Mouse (Mus musculus): ENCODE results near the gene Olfr325. TPM values are rescaled to one million over a fixed set of nuclear protein-coding genes. Genes with fewer than 3 reads are reported as not detected.

The Olfr325 gene
- polyA plus RNA-seq, 1 experiment from 2014 or later: not detected

- no peak overlapping the region for H3K9ac ChIP-seq
These were observed 27.2 kb downstream of the Olfr325 start for GRCm38 (mm10) chr11:58604688-58605087.

GRCm38 (mm10) chr11:58605228-58605627 is 27.7 kb downstream of the Olfr325 start:
- Histone ChIP-seq H3K9ac (no peak overlapping the region), H3K27me3 (no peaks in the 10 kb centered on the region), H3K9me3 (no peaks in the 10 kb centered on the region), H3K27ac (no peak overlapping the region), H3K36me3 (no peaks in the 10 kb centered on the region), H3K4me1 (no peaks in the 10 kb centered on the region), H3K4me3 (no peak overlapping the region), H3K4me2 (no peak overlapping the region)
- no peak for ATAC-seq (ENCODE audit: insufficient number of reproducible peaks, insufficient read depth, low FRiP score, low TSS enrichment, low read depth)
- WGBS: 87% methylated on average over 3 of the region's 3 CpGs

More at GRCm38 (mm10) chr11:58604688-58605087, 27.2 kb downstream of the Olfr325 start:
- 73% methylated on average over 2 of the region's 2 CpGs for WGBS
- ATAC-seq (ENCODE audit: insufficient number of reproducible peaks, insufficient read depth, low FRiP score, low TSS enrichment, low read depth): no peak
- no peak overlapping the region for H3K27ac ChIP-seq
- no peaks in the 10 kb centered on the region for H3K9me3 ChIP-seq
- no peaks in the 10 kb centered on the region for H3K27me3 ChIP-seq
- H3K4me2 ChIP-seq: no peak overlapping the region
- H3K4me3 ChIP-seq: no peak overlapping the region
- no peaks in the 10 kb centered on the region for H3K4me1 ChIP-seq
- no peaks in the 10 kb centered on the region for H3K36me3 ChIP-seq

DNA sequence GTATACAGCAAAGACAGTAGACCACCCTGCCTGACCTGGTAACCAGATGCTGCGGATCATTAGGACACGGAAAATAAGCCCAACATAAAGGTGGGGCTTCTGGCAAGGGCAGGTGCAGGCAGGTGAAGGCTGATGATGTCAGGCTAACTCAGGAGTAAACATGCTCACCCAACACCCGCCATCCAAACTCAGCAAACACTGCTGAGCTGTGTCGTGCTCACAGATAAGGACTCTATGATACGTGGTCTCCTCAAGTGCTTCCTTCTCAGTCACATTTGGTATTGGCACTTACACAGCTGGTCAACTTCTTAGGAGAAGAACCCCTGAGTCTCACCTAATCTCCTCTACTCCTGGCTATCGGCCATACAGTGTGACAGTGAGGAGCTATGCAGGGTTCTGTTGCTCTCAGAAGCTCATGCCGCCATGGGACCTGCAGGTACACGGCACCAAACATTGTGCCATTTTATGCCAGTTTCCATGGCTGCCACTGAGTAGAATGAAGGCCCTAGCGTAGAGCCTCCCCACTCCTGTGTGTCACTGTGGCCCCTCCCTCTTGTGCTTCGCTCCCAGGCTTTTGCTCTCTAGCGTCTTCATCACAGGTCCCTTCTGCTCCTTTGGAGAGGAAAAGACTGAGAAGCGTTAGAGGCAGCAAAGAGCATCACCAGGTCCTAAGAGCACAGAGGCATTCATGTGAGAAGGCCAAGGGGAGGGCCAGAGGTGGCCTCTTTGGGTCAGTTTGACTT is 28.8 kb downstream of the Olfr325 start:
- H3K4me3 ChIP-seq: no peak overlapping the region
- H3K9ac ChIP-seq: no peak overlapping the region
- 86% methylated on average over 12 of the region's 12 CpGs for WGBS
- ATAC-seq (ENCODE audit: insufficient number of reproducible peaks, insufficient read depth, low FRiP score, low TSS enrichment, low read depth): no peak
- H3K27me3 ChIP-seq: no peaks in the 10 kb centered on the region
- no peaks in the 10 kb centered on the region for H3K36me3 ChIP-seq
- no peak overlapping the region for H3K4me2 ChIP-seq
- H3K27ac ChIP-seq: no peak overlapping the region
- H3K4me1 ChIP-seq: no peaks in the 10 kb centered on the region
- H3K9me3 ChIP-seq: no peaks in the 10 kb centered on the region

DNA sequence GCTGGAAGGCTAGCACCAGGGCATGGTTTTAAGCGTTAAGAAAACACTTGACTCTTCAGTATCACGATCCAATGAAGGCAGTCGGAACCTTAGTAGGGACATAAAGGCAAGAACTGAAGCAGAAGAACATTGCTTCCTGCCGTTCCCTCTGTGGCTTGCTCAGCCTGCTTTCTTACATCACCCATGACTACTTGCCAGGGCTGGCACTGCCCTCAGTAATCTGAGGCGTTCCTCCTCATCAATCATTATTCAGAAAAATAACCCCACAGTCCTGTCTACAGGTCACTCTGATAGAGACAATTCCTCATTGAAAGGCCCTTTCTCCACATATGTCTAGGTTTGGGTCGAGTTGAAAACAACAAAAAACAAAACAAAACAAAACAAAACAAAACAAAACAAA is 29.5 kb downstream of the Olfr325 start:
- Histone ChIP-seq H3K27me3 (no peaks in the 10 kb centered on the region), H3K9ac (no peak overlapping the region), H3K4me1 (no peaks in the 10 kb centered on the region), H3K4me2 (no peak overlapping the region), H3K27ac (no peak overlapping the region), H3K9me3 (no peaks in the 10 kb centered on the region), H3K36me3 (no peaks in the 10 kb centered on the region), H3K4me3 (no peak overlapping the region)
- WGBS: 87% methylated on average over 6 of the region's 6 CpGs
- no peak for ATAC-seq (ENCODE audit: insufficient number of reproducible peaks, insufficient read depth, low FRiP score, low TSS enrichment, low read depth)

DNA sequence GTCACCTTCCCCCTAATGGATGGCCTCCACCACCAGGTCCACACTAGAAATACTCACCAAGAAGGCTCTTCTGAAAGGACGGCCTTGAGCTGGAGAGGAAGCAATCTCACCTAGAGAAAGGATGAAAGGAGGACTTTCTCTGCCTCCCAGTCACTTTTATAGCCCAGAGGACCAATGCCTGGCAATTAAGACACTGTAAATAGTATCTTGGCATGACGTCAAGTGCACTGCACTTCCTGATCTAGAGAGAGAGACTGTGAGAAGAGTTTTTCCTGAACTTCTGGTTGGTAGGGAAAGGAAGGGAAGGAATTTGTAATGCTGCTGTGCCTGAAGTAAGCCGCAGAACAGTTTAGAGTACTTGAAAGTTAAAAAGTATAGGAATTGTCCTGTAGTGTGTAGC is 35.8 kb downstream of the Olfr325 start:
- H3K27me3 ChIP-seq: no peaks in the 10 kb centered on the region
- no peaks in the 10 kb centered on the region for H3K4me1 ChIP-seq
- H3K4me3 ChIP-seq: no peak overlapping the region
- H3K9me3 ChIP-seq: no peaks in the 10 kb centered on the region
- no peak overlapping the region for H3K4me2 ChIP-seq
- WGBS: 77% methylated on average over 3 of the region's 3 CpGs
- no peaks in the 10 kb centered on the region for H3K36me3 ChIP-seq
- H3K27ac ChIP-seq: no peak overlapping the region
- H3K9ac ChIP-seq: no peak overlapping the region
- ATAC-seq (ENCODE audit: insufficient number of reproducible peaks, insufficient read depth, low FRiP score, low TSS enrichment, low read depth): no peak

- H3K4me3 ChIP-seq: no peak overlapping the region
- no peaks in the 10 kb centered on the region for H3K27me3 ChIP-seq
- no peak overlapping the region for H3K4me2 ChIP-seq
- H3K4me1 ChIP-seq: no peaks in the 10 kb centered on the region
- H3K36me3 ChIP-seq: no peaks in the 10 kb centered on the region
- ATAC-seq (ENCODE audit: insufficient number of reproducible peaks, insufficient read depth, low FRiP score, low TSS enrichment, low read depth): no peak
- no peaks in the 10 kb centered on the region for H3K9me3 ChIP-seq
- no peak overlapping the region for H3K27ac ChIP-seq
- H3K9ac ChIP-seq: no peak overlapping the region
These were observed 37.0 kb downstream of the Olfr325 start for GRCm38 (mm10) chr11:58614526-58614925.

GRCm38 (mm10) chr11:58615975-58616374 is 38.4 kb downstream of the Olfr325 start, which contains the start of gene 2210407C18Rik:
Gene 2210407C18Rik, minus strand, starts transcription at chr11:58616075.
- no peak for ATAC-seq (ENCODE audit: insufficient number of reproducible peaks, insufficient read depth, low FRiP score, low TSS enrichment, low read depth)
- Histone ChIP-seq H3K4me1 (no peaks in the 10 kb centered on the region), H3K4me2 (no peak within 1 kb of the TSS), H3K9me3 (no peaks in the 10 kb centered on the region), H3K9ac (no peak within 1 kb of the TSS), H3K27me3 (no peaks in the 10 kb centered on the region), H3K36me3 (no peaks in the 10 kb centered on the region), H3K4me3 (no peak within 1 kb of the TSS), H3K27ac (no peak within 1 kb of the TSS)
- WGBS: 87% methylated on average over 4 of the region's 4 CpGs

- Histone ChIP-seq H3K4me2 (no peak overlapping the region), H3K27me3 (no peaks in the 10 kb centered on the region), H3K9ac (no peak overlapping the region), H3K4me3 (no peak overlapping the region), H3K9me3 (no peaks in the 10 kb centered on the region), H3K36me3 (no peaks in the 10 kb centered on the region), H3K4me1 (no peaks in the 10 kb centered on the region), H3K27ac (no peak overlapping the region)
- ATAC-seq (ENCODE audit: insufficient number of reproducible peaks, insufficient read depth, low FRiP score, low TSS enrichment, low read depth): no peak
- 62% methylated on average over 3 of the region's 3 CpGs for WGBS
These were observed 40.8 kb downstream of the Olfr325 start for GRCm38 (mm10) chr11:58618369-58618768.

DNA sequence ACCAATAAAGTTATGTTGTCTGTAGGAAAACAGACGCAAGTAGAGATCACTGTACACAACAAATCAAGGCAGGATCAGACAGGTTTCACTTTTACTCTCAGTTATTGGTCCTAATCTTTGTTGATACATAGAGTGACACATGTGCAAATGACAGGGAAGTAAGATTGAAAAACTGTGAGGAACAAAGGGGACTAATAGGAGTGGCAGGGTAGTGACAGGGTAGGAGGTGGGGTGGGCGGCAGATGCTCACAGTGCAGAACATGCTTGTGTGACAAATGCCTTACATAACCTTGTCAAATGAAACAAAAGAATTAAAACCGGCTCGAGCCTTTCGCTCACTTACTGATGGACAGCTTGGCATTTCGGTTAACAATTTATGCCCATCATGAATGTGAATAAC is 41.3 kb downstream of the Olfr325 start:
- Histone ChIP-seq H3K27me3 (no peaks in the 10 kb centered on the region), H3K36me3 (no peaks in the 10 kb centered on the region), H3K4me2 (no peak overlapping the region), H3K27ac (no peak overlapping the region), H3K4me3 (no peak overlapping the region), H3K4me1 (no peaks in the 10 kb centered on the region), H3K9me3 (no peaks in the 10 kb centered on the region), H3K9ac (no peak overlapping the region)
- no peak for ATAC-seq (ENCODE audit: insufficient number of reproducible peaks, insufficient read depth, low FRiP score, low TSS enrichment, low read depth)
- WGBS: 76% methylated on average over 6 of the region's 6 CpGs

DNA sequence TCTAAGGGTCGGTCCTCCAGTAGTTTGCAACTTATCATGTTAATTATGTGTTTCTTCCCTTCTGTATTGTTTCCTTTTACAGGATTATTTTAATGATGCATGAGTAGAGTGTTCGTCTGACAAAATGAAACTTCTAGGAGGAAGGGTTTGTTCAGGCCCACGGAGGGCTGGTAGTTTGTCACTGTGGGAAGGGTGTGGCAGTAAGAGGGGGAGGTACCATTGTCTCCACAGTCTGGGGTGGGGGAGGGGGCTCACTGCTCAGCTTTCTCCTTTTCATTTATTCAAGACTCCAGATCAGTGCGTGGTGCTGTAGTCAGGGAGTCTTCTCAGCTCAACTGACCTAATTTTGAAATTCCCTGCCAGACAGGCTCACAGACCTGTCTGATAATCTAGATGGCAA is 48.6 kb downstream of the Olfr325 start:
- Histone ChIP-seq H3K4me3 (no peak overlapping the region), H3K27ac (no peak overlapping the region), H3K4me2 (no peak overlapping the region), H3K27me3 (no peaks in the 10 kb centered on the region), H3K9ac (no peak overlapping the region), H3K9me3 (no peaks in the 10 kb centered on the region), H3K36me3 (no peaks in the 10 kb centered on the region), H3K4me1 (no peaks in the 10 kb centered on the region)
- ATAC-seq (ENCODE audit: insufficient number of reproducible peaks, insufficient read depth, low FRiP score, low TSS enrichment, low read depth): no peak
- WGBS: 63% methylated on average over 4 of the region's 4 CpGs

- 75% methylated on average over 5 of the region's 5 CpGs for WGBS
- no peaks in the 10 kb centered on the region for H3K4me1 ChIP-seq
- ATAC-seq (ENCODE audit: insufficient number of reproducible peaks, insufficient read depth, low FRiP score, low TSS enrichment, low read depth): no peak
- no peaks in the 10 kb centered on the region for H3K36me3 ChIP-seq
- H3K9me3 ChIP-seq: no peaks in the 10 kb centered on the region
- H3K27ac ChIP-seq: no peak within 1 kb of the TSS
- H3K27me3 ChIP-seq: no peaks in the 10 kb centered on the region; the same call in 1 of the 2 replicates
- no peak within 1 kb of the TSS for H3K4me2 ChIP-seq
- no peak within 1 kb of the TSS for H3K9ac ChIP-seq
- H3K4me3 ChIP-seq: no peak within 1 kb of the TSS
These were observed 52.9 kb downstream of the Olfr325 start, which contains the start of gene Olfr323 for GRCm38 (mm10) chr11:58630401-58630800. Gene Olfr323, minus strand, starts transcription at chr11:58630501.

Measured in embryonic facial prominence, embryonic 13.5 days (tissue).